Mouse (Mus musculus) intestine, embryonic 16.5 days (tissue): ENCODE data around the gene 1700021F07Rik. TPM values are rescaled to one million over a fixed set of nuclear protein-coding genes. Genes with fewer than 3 reads are reported as not detected.

Experiments
- ATAC-seq: fragments of 200-750 bp; cut with Nextera tagmentation; 2 replicates; pipeline ENCODE4 v1.8.0; 2017; ENCODE audit warnings: moderate TSS enrichment, moderate library complexity
- H3K27ac ChIP-seq: fragments of 300-500 bp; sonication (generic); 2 replicates; pipeline ENCODE4 v1.5.1; 2014; ENCODE audit warnings: mild to moderate bottlenecking, low read length
- H3K27me3 ChIP-seq: fragments of 300-500 bp; sonication (generic); replicated peaks from 2 replicates; pipeline ENCODE4 v1.6.1; 2014; ENCODE audit warnings: low read length, control low read depth, mixed read lengths; ENCODE audit not compliant: control insufficient read depth, insufficient read depth
- H3K36me3 ChIP-seq: fragments of 300-500 bp; sonication (generic); 2 replicates; pipeline ENCODE4 v1.6.1; 2014; ENCODE audit warnings: low read length, control low read depth; ENCODE audit not compliant: control insufficient read depth, insufficient read depth
- H3K4me1 ChIP-seq: fragments of 300-500 bp; sonication (generic); 2 replicates; pipeline ENCODE4 v1.6.1; 2014; ENCODE audit warnings: low read length, control low read depth, mixed read lengths; ENCODE audit not compliant: control insufficient read depth, insufficient read depth
- H3K4me2 ChIP-seq: fragments of 300-500 bp; sonication (generic); 2 replicates; pipeline ENCODE4 v1.6.1; 2014; ENCODE audit warnings: low read depth, low read length, control low read depth
- H3K4me3 ChIP-seq: fragments of 300-500 bp; sonication (generic); 2 replicates; pipeline ENCODE4 v1.5.1; 2014; ENCODE audit warnings: mild to moderate bottlenecking, low read length
- H3K9ac ChIP-seq: fragments of 300-500 bp; sonication (generic); 2 replicates; pipeline ENCODE4 v1.6.1; 2014; ENCODE audit warnings: low read depth, low read length
- H3K9me3 ChIP-seq: fragments of 300-500 bp; sonication (generic); 2 replicates; pipeline ENCODE4 v1.6.1; 2016; ENCODE audit warnings: low read length, control low read depth; ENCODE audit not compliant: control insufficient read depth
- WGBS: fragments of 180-500 bp; shearing (Covaris S2); extraction: QIAGEN DNeasy Blood & Tissue Kit; methylation state at CpG from one replicate; pipeline ENCODE4 v1.1.7; 2014; 5-methylcytosine and 5-hydroxymethylcytosine counted together
- polyA plus RNA-seq: library from polyadenylated mRNA; unstranded; fragments of >200 nt; fragmentation: Nextera tagmentation; extraction: Ambion mirVana; gene quantifications from 2 replicates; pipeline ENCODE4 v1.2.1, GENCODE M21; 2015

The 1700021F07Rik gene
- polyA plus RNA-seq: not detected in 2 replicates

DNA sequence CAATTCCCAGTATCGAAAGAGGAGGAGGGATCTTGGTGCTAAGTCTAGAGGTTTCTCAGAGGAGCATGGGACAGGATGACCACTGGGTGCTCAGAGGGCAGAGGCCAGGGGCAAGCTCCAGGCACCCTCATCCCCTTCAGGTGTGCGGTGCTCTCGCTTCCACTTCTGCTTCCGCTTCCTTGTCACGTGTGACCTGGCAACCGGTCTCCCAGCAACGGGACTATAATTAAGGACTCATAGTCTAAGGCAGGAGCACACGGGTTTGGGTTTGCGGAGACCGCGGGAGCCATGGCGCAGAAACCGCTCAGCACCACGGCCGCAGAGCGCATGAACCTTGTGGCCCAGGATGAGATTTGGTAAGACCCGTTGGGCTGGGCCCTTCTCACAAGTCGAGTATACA is at the start of gene 1700021F07Rik:
TSS of gene 1700021F07Rik (plus strand) at position 211 of the 400 bp plus-strand sequence.
- Histone ChIP-seq H3K4me2 (no peak within 1 kb of the TSS), H3K9ac (no peak within 1 kb of the TSS), H3K27me3 (no peaks in the 10 kb centered on the region), H3K27ac (0 out of 2 replicates have a peak within 1 kb of the TSS, but pooled peaks have one; percentile 14), H3K4me3 (no peak within 1 kb of the TSS), H3K9me3 (no peaks in the 10 kb centered on the region), H3K4me1 (peaks cover 9% of the 10 kb centered on the region; the same call in 1 of the 2 replicates), H3K36me3 (no peaks in the 10 kb centered on the region)
- WGBS: 90% methylated on average over 18 of the region's 18 CpGs
- no peak for ATAC-seq

DNA sequence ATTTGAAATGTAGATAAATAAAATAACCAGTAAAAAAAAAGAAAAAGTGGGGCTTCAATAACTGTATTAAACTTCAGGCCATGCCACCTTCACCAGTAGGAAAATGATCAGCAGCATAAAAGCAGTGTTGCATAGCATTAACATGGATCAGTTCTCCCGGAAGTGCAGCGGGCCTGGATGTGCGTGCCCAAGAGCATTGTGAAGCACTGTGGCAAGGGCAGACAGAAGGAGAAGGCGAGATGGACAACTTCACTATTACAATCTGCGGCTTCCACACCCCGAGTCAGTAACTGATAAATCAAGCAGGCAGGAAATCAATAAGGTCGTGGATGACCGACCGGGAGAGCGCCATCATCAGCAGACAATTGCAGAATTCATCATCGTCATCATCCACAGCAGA is 49.2 kb upstream of the 1700021F07Rik start:
- Histone ChIP-seq H3K9me3 (no peaks in the 10 kb centered on the region), H3K9ac (no peak overlapping the region), H3K4me3 (no peak overlapping the region), H3K36me3 (no peaks in the 10 kb centered on the region), H3K4me1 (no peaks in the 10 kb centered on the region), H3K27ac (no peak overlapping the region), H3K4me2 (no peak overlapping the region), H3K27me3 (no peaks in the 10 kb centered on the region)
- 44% methylated on average over 11 of the region's 11 CpGs for WGBS
- ATAC-seq: no peak

DNA sequence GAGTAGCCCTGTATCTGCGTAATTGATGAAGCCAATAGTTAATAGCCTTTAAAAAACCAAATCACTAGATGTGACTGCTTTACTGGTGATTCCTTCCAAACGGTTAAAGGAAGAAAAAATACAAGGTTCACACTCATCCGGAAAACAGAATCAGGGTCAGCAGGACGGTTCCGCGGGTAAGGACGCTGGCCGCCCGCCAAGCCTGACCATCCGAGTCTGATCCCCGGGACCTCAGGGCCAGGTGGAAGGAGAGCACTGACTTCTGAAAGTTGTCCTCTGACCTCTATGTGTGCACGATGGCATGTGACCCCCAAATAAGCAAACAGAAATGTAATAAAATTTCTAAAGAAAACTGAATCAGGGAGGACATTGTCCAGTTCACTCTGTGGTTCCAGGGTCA is 43.3 kb upstream of the 1700021F07Rik start:
- Histone ChIP-seq H3K9me3 (no peaks in the 10 kb centered on the region), H3K27ac (no peak overlapping the region), H3K4me2 (no peak overlapping the region), H3K4me1 (no peaks in the 10 kb centered on the region), H3K9ac (no peak overlapping the region), H3K4me3 (no peak overlapping the region), H3K27me3 (no peaks in the 10 kb centered on the region), H3K36me3 (no peaks in the 10 kb centered on the region)
- 69% methylated on average over 12 of the region's 12 CpGs for WGBS
- no peak for ATAC-seq

DNA sequence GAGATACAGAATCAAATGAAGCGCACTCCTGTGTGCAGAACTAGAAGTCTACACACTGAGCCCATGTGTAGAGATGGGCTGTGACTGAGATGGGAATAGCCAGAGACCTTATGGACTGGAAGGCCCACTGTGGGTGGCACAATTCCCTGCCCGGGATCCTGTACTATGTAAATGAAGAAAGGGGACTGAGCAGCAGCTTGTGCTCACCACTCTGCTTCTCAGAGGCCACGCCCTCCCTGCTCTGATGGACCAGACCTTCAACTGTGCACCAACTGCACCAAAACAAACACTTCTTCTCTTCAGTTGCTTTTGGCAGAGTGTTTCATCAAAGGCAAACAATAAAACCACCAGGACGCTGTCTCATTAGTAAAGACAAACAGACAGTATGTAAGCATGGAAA is 37.9 kb upstream of the 1700021F07Rik start:
- H3K4me1 ChIP-seq: no peaks in the 10 kb centered on the region
- no peak overlapping the region for H3K27ac ChIP-seq
- no peak overlapping the region for H3K9ac ChIP-seq
- no peaks in the 10 kb centered on the region for H3K27me3 ChIP-seq
- WGBS: 80% methylated on average over 4 of the region's 4 CpGs
- no peaks in the 10 kb centered on the region for H3K36me3 ChIP-seq
- H3K4me2 ChIP-seq: no peak overlapping the region
- no peak for ATAC-seq
- no peaks in the 10 kb centered on the region for H3K9me3 ChIP-seq
- H3K4me3 ChIP-seq: no peak overlapping the region

DNA sequence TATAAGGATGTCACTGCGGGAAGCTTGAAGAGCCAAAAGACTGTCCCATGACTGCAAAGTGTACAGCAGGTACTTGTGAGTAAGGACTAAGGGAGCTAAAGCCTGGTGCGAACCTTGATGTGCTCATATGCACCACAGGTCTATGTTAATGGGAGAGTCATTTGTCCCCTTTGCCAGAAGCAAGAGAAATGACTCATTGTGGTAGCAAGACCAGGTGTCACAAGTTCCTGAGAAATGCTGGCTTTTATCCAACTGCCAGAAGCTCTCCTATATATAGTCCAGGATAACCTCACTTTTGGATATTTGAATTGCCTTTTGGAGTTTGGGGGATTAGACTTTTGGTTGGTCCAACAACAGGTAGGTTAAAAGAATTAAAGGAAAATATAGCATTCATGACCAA is 22.8 kb upstream of the 1700021F07Rik start:
- Histone ChIP-seq H3K27me3 (no peaks in the 10 kb centered on the region), H3K9me3 (0 out of 2 replicates have a peak, but pooled peaks cover 3% of the 10 kb centered on the region), H3K27ac (no peak overlapping the region), H3K36me3 (no peaks in the 10 kb centered on the region), H3K4me1 (no peaks in the 10 kb centered on the region), H3K4me2 (no peak overlapping the region), H3K9ac (no peak overlapping the region), H3K4me3 (no peak overlapping the region)
- no peak for ATAC-seq
- WGBS: 89% methylated on average over 2 of the region's 2 CpGs

DNA sequence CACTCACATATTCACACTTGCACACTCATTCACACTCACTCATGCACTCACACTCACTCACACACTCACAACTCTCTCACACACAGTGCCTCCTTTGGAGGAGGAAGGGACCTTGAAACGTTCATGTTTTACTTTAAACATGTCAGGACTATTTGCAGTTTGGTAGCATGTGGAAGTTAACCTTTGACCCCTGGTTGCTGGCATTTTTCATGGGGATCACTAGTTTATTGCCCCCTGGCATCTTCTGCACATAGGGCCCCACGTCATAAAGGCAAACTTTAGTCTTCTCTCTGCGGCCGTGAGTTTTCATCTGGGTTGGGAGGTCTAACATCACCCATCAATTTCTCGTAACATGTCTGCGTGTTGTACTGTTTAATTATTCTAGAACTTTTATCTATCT is 8.4 kb upstream of the 1700021F07Rik start:
- 52% methylated on average over 6 of the region's 6 CpGs for WGBS
- ATAC-seq: peak; percentile 47

DNA sequence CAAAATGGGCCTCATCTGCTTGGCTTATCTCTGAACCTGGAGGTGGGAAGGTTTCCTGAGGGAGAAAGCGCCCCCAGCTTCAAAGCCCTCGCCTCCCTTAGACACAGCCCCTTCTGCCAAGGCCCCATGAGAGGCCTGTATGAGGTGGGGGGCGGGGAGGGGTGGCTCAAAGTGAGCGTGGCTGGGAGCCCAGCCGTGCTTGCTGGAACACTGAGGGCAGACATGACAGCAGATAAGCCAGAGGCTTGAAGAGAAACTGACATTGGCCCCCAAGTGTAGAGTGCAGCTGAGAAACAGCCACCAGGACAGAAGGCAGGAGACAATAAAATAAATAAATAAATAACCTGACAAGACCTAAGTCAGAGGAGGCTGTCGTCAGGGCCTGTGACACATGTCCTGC is 7.2 kb upstream of the 1700021F07Rik start:
- WGBS: 47% methylated on average over 6 of the region's 6 CpGs
- H3K36me3 ChIP-seq: no peaks in the 10 kb centered on the region
- peaks cover 6% of the 10 kb centered on the region for H3K4me1 ChIP-seq
- H3K9ac ChIP-seq: no peak overlapping the region
- H3K27me3 ChIP-seq: no peaks in the 10 kb centered on the region
- H3K4me2 ChIP-seq: no peak overlapping the region
- H3K27ac ChIP-seq: no peak overlapping the region
- H3K4me3 ChIP-seq: no peak overlapping the region
- H3K9me3 ChIP-seq: peaks cover 10% of the 10 kb centered on the region; the same call in 1 of the 2 replicates
- peak; percentile 54 for ATAC-seq

More for the DNA sequence above, 8.4 kb upstream of the 1700021F07Rik start:
- H3K9ac ChIP-seq: no peak overlapping the region
- H3K4me2 ChIP-seq: no peak overlapping the region
- H3K4me3 ChIP-seq: no peak overlapping the region
- peaks cover 6% of the 10 kb centered on the region for H3K4me1 ChIP-seq
- H3K9me3 ChIP-seq: peaks cover 14% of the 10 kb centered on the region; the same call in 1 of the 2 replicates
- no peaks in the 10 kb centered on the region for H3K27me3 ChIP-seq
- no peak overlapping the region for H3K27ac ChIP-seq
- H3K36me3 ChIP-seq: no peaks in the 10 kb centered on the region

DNA sequence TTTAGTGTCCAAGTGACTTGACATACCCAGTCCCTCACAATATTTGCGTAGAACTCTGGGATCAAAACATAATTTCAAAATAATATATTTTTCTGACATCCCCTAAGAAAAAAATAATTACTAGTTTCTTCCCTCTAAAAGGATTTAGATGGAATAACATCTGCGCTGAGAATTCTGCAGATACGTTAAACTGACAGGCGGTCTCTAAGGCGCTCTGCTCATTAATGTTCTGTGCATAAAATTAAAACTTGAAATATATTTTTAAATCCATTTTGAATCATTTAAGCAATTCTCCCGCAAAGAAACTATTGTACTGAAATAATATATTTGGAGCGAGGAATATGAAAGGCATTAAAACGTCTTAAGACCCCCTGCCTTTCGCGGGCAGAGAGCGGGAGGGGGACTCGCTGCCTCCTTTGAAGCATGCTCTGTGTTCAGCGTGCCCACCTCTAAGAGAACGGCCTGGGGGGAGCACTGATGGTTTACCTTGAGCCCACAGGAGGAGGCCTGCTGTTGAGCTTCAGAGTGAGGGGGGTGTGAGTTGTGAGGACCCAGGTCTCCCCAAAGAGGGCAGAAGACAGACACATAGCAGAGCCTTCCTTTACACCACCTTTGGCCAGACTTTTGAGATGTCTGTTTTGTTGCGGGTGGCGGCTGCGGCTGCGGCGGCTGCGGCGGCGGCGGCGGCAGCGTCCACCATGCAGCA is 6.1 kb upstream of the 1700021F07Rik start:
- H3K4me3 ChIP-seq: no peak overlapping the region
- 83% methylated on average over 25 of the region's 25 CpGs for WGBS
- ATAC-seq: no peak
- H3K27me3 ChIP-seq: no peaks in the 10 kb centered on the region
- H3K9me3 ChIP-seq: 0 out of 2 replicates have a peak, but pooled peaks cover under 1% of the 10 kb centered on the region
- peaks cover 11% of the 10 kb centered on the region for H3K4me1 ChIP-seq
- H3K9ac ChIP-seq: no peak overlapping the region
- H3K4me2 ChIP-seq: no peak overlapping the region
- H3K36me3 ChIP-seq: no peaks in the 10 kb centered on the region
- no peak overlapping the region for H3K27ac ChIP-seq

DNA sequence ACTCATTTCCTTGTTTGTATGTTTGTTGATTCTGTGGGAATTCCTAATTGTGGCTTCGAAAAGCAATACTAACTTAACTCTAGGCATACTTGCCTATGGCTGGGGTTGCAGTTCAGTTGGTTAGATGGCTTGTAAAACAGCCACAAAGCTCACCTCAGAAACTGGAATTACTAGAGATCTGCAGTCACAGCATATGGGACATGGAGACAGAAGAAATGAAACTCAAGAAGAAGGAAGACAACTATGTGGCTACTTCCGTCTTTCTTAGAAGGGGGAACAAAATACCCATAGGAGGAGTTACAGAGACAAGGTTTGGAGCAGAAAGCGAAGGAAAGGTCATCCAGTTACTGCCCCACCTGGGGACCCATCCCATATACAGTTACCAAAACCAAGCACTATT is 6.1 kb downstream of the 1700021F07Rik start:
- no peak overlapping the region for H3K27ac ChIP-seq
- no peaks in the 10 kb centered on the region; the same call in 1 of the 2 replicates for H3K4me1 ChIP-seq
- no peaks in the 10 kb centered on the region for H3K27me3 ChIP-seq
- no peak overlapping the region for H3K4me2 ChIP-seq
- H3K4me3 ChIP-seq: no peak overlapping the region
- ATAC-seq: no peak
- no peak overlapping the region for H3K9ac ChIP-seq
- 84% methylated on average over 3 of the region's 3 CpGs for WGBS
- H3K36me3 ChIP-seq: no peaks in the 10 kb centered on the region
- H3K9me3 ChIP-seq: no peaks in the 10 kb centered on the region
